Mouse (Mus musculus): Measurements from ENCODE around the gene Arhgap19. TPM values are rescaled to one million over a fixed set of nuclear protein-coding genes. Genes with fewer than 3 reads are reported as not detected.

Arhgap19 gene
- polyA plus RNA-seq, 1 experiment from 2014 or later = 14.2 TPM

DNA sequence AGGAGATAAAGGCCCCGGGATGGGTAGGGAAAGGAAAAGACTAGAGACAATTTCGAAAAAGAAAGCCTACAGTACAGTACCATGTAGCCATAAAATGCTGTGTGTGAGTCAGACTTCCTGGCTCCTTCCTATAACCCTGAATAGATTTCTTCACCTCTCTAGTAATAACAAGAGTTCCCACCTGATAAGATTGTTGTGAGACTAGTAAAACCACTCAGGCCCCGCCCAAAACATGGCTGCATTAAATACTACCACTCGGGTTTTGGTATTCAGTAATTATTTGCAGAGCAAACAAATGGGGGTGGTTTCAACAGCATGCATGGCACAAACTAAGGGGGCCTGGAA, 36.0 kb upstream of the Arhgap19 start:
- Histone ChIP-seq H3K27me3 (ENCODE audit: control insufficient read depth, insufficient read depth, low read length) (peaks cover 2% of the 10 kb centered on the region; the same call in 1 of the 2 replicates), H3K4me2 (ENCODE audit: low read length) (peak overlapping the region; percentile 23; the same call in 1 of the 2 replicates), H3K9ac (ENCODE audit: low read length) (no peak overlapping the region), H3K9me3 (ENCODE audit: control insufficient read depth, low read length) (no peaks in the 10 kb centered on the region), H3K27ac (replicated peaks in 1 of 2; ENCODE audit: control insufficient read depth in 1 of 2, insufficient read depth in 1 of 2, low read depth in 2 of 2, low read length in 2 of 2) (no peak overlapping the region), H3K4me3 (ENCODE audit: control insufficient read depth in 1 of 2, insufficient read depth in 1 of 2, low read depth in 1 of 2, low read length in 2 of 2) (no peak overlapping the region), H3K36me3 (ENCODE audit: control insufficient read depth, insufficient read depth, low read length) (no peaks in the 10 kb centered on the region), H3K4me1 (ENCODE audit: control insufficient read depth in 2 of 2, insufficient read depth in 2 of 2, low read length in 2 of 2) (peaks cover 16 to 22% of the 10 kb centered on the region in 2 experiments)
- WGBS = 22% methylated on average over 4 of the region's 4 CpGs
- ATAC-seq (ENCODE audit: insufficient number of reproducible peaks, insufficient read depth, low FRiP score, low read depth) = no peak

DNA sequence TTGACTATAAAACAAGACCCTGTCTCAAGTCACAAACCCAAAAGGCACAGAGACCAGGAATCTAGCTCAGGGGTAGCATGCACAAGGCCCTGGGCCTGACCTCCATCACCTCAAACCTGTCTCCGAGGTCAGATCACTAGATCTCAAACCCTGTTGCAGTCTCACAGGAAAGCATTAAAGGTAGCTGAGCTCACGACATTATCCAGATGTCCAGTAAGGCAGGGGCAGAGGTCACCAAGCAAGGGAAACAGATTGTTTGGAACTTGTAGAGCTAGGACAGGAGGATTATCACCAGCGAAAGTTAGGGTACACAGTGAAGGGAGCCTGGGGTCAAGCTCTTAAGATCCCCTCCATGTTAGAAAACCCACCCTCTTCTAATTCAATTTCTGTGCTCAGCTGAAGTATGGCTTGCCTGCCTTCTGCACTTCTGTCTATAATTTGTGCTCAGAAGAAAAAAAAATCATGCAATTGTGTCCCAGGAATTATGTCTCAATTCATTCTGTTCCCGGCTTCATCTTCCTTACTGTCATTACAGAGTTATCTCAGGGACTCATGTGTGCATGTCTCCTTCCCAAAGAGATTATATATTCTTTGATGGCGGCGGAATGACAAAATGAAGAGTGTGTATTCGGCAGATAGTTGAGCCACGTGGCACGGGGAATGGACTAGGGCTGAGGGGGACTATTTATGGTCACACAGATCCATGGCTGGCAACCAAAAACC, 35.5 kb upstream of the Arhgap19 start:
- Histone ChIP-seq H3K27me3 (ENCODE audit: control insufficient read depth, insufficient read depth, low read length) (peaks cover 6% of the 10 kb centered on the region; the same call in 1 of the 2 replicates), H3K4me1 (ENCODE audit: control insufficient read depth in 2 of 2, insufficient read depth in 2 of 2, low read length in 2 of 2) (peaks cover 16 to 22% of the 10 kb centered on the region in 2 experiments), H3K9me3 (ENCODE audit: control insufficient read depth, low read length) (no peaks in the 10 kb centered on the region), H3K4me3 (ENCODE audit: control insufficient read depth in 1 of 2, insufficient read depth in 1 of 2, low read depth in 1 of 2, low read length in 2 of 2) (no peak overlapping the region), H3K27ac (replicated peaks in 1 of 2; ENCODE audit: control insufficient read depth in 1 of 2, insufficient read depth in 1 of 2, low read depth in 2 of 2, low read length in 2 of 2) (no peak overlapping the region), H3K4me2 (ENCODE audit: low read length) (peak overlapping the region; percentile 23; the same call in 1 of the 2 replicates), H3K36me3 (ENCODE audit: control insufficient read depth, insufficient read depth, low read length) (no peaks in the 10 kb centered on the region), H3K9ac (ENCODE audit: low read length) (no peak overlapping the region)
- ATAC-seq (ENCODE audit: insufficient number of reproducible peaks, insufficient read depth, low FRiP score, low read depth) = no peak
- WGBS = 24% methylated on average over 9 of the region's 9 CpGs

- Histone ChIP-seq H3K9ac (ENCODE audit: low read length) (no peak overlapping the region), H3K4me1 (ENCODE audit: control insufficient read depth in 2 of 2, insufficient read depth in 2 of 2, low read length in 2 of 2) (peaks cover 16 to 25% of the 10 kb centered on the region in 2 experiments), H3K36me3 (ENCODE audit: control insufficient read depth, insufficient read depth, low read length) (no peaks in the 10 kb centered on the region), H3K4me2 (ENCODE audit: low read length) (no peak overlapping the region), H3K9me3 (ENCODE audit: control insufficient read depth, low read length) (no peaks in the 10 kb centered on the region), H3K27me3 (ENCODE audit: control insufficient read depth, insufficient read depth, low read length) (peaks cover 12% of the 10 kb centered on the region; the same call in 1 of the 2 replicates), H3K4me3 (ENCODE audit: control insufficient read depth in 1 of 2, insufficient read depth in 1 of 2, low read depth in 1 of 2, low read length in 2 of 2) (no peak overlapping the region), H3K27ac (replicated peaks in 1 of 2; ENCODE audit: control insufficient read depth in 1 of 2, insufficient read depth in 1 of 2, low read depth in 2 of 2, low read length in 2 of 2) (no peak overlapping the region)
- 45% methylated on average over 3 of the region's 3 CpGs for WGBS
- ATAC-seq (ENCODE audit: insufficient number of reproducible peaks, insufficient read depth, low FRiP score, low read depth) = no peak
Observed at GRCm38 (mm10) chr19:41836719-41837118, 34.9 kb upstream of the Arhgap19 start.

GRCm38 (mm10) chr19:41835816-41836215, 34.0 kb upstream of the Arhgap19 start:
- Histone ChIP-seq H3K36me3 (ENCODE audit: control insufficient read depth, insufficient read depth, low read length) (no peaks in the 10 kb centered on the region), H3K4me1 (ENCODE audit: control insufficient read depth in 2 of 2, insufficient read depth in 2 of 2, low read length in 2 of 2) (peaks cover 18 to 27% of the 10 kb centered on the region in 2 experiments), H3K27ac (replicated peaks in 1 of 2; ENCODE audit: control insufficient read depth in 1 of 2, insufficient read depth in 1 of 2, low read depth in 2 of 2, low read length in 2 of 2) (peak overlapping the region in 1 of 2 experiments; percentile 37; a peak in 1 of 4 replicates), H3K4me2 (ENCODE audit: low read length) (peak overlapping the region; percentile 45), H3K9ac (ENCODE audit: low read length) (no peak overlapping the region), H3K4me3 (ENCODE audit: control insufficient read depth in 1 of 2, insufficient read depth in 1 of 2, low read depth in 1 of 2, low read length in 2 of 2) (no peak overlapping the region), H3K9me3 (ENCODE audit: control insufficient read depth, low read length) (no peaks in the 10 kb centered on the region), H3K27me3 (ENCODE audit: control insufficient read depth, insufficient read depth, low read length) (peaks cover 12% of the 10 kb centered on the region; the same call in 1 of the 2 replicates)
- ATAC-seq (ENCODE audit: insufficient number of reproducible peaks, insufficient read depth, low FRiP score, low read depth) = peak; percentile 74
- 2% methylated on average over 6 of the region's 6 CpGs for WGBS

DNA sequence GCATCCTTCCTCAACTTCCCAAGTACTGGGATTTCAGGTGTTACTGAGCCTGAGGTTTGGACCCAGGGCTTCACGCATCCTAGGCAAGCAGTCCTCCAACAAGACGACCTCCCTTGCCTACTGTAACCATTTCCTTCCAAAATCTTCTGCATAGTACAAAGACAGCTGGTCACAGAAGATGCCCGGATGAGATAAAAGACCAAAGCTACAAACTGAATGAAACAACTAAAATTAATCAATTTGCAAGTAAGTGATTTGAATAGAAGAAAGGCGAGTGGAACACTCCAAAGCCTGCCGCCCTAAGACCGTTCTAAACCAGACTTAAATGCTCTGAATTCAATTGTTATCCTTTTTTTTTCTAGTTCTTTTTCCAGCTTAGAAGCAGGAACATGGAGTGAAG, 33.6 kb upstream of the Arhgap19 start:
- Histone ChIP-seq H3K27me3 (ENCODE audit: control insufficient read depth, insufficient read depth, low read length) (peaks cover 12% of the 10 kb centered on the region; the same call in 1 of the 2 replicates), H3K27ac (replicated peaks in 1 of 2; ENCODE audit: control insufficient read depth in 1 of 2, insufficient read depth in 1 of 2, low read depth in 2 of 2, low read length in 2 of 2) (0 out of 4 replicates have a peak overlapping the region, but pooled peaks of 1 of the 2 experiments have one; percentile 37), H3K4me3 (ENCODE audit: control insufficient read depth in 1 of 2, insufficient read depth in 1 of 2, low read depth in 1 of 2, low read length in 2 of 2) (no peak overlapping the region), H3K9me3 (ENCODE audit: control insufficient read depth, low read length) (no peaks in the 10 kb centered on the region), H3K36me3 (ENCODE audit: control insufficient read depth, insufficient read depth, low read length) (no peaks in the 10 kb centered on the region), H3K4me1 (ENCODE audit: control insufficient read depth in 2 of 2, insufficient read depth in 2 of 2, low read length in 2 of 2) (peaks cover 18 to 31% of the 10 kb centered on the region in 2 experiments), H3K4me2 (ENCODE audit: low read length) (no peak overlapping the region; the same call in 1 of the 2 replicates), H3K9ac (ENCODE audit: low read length) (no peak overlapping the region)
- 49% methylated on average over 6 of the region's 6 CpGs for WGBS
- ATAC-seq (ENCODE audit: insufficient number of reproducible peaks, insufficient read depth, low FRiP score, low read depth) = no peak

- Histone ChIP-seq H3K36me3 (ENCODE audit: control insufficient read depth, insufficient read depth, low read length) (no peaks in the 10 kb centered on the region), H3K4me1 (ENCODE audit: control insufficient read depth in 2 of 2, insufficient read depth in 2 of 2, low read length in 2 of 2) (peaks cover 14 to 23% of the 10 kb centered on the region in 2 experiments), H3K27ac (replicated peaks in 1 of 2; ENCODE audit: control insufficient read depth in 1 of 2, insufficient read depth in 1 of 2, low read depth in 2 of 2, low read length in 2 of 2) (no peak overlapping the region), H3K27me3 (ENCODE audit: control insufficient read depth, insufficient read depth, low read length) (peaks cover 12% of the 10 kb centered on the region; the same call in 1 of the 2 replicates), H3K4me3 (ENCODE audit: control insufficient read depth in 1 of 2, insufficient read depth in 1 of 2, low read depth in 1 of 2, low read length in 2 of 2) (no peak overlapping the region), H3K9me3 (ENCODE audit: control insufficient read depth, low read length) (no peaks in the 10 kb centered on the region), H3K4me2 (ENCODE audit: low read length) (no peak overlapping the region), H3K9ac (ENCODE audit: low read length) (no peak overlapping the region)
- WGBS = 77% methylated on average over 13 of the region's 13 CpGs
- ATAC-seq (ENCODE audit: insufficient number of reproducible peaks, insufficient read depth, low FRiP score, low read depth) = no peak
Observed at GRCm38 (mm10) chr19:41832501-41833201, 30.8 kb upstream of the Arhgap19 start.

DNA sequence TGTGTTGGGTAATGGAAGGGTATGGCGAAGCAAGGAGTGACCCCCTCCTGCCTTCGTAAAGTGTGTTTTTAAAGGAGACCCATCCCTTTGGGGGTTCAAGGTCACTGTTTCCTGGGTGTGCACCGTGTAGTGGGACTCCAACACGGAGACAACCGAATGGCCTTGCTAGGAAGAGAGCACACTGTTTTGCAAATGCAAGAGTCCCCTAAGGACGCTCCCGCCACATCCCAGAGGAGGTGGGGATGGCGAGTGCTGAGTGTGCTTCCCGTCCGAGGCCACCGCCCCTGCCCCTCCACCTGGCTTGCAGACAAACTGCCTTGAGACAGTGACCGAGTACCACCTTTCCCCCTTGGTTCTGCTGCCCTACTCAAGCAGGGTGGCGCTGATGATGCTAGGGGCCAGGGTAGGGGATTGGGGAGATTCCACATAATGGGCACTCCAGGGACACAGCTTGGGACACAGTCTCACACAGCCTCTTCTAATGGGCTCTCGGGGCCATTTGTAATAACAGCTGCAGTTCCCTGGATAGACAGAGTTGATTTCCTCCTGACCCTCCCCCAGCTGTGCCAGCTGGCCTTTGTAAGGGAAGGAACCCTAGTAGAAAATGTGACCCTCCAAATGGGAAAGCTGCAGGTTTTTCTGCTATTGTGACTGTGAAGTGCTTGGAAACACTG, 30.0 kb upstream of the Arhgap19 start:
- Histone ChIP-seq H3K27ac (replicated peaks in 1 of 2; ENCODE audit: control insufficient read depth in 1 of 2, insufficient read depth in 1 of 2, low read depth in 2 of 2, low read length in 2 of 2) (no peak overlapping the region), H3K27me3 (ENCODE audit: control insufficient read depth, insufficient read depth, low read length) (peaks cover 12% of the 10 kb centered on the region; the same call in 1 of the 2 replicates), H3K4me3 (ENCODE audit: control insufficient read depth in 1 of 2, insufficient read depth in 1 of 2, low read depth in 1 of 2, low read length in 2 of 2) (peak overlapping the region; percentile 11 to 74; a peak in 3 of 4 replicates), H3K36me3 (ENCODE audit: control insufficient read depth, insufficient read depth, low read length) (no peaks in the 10 kb centered on the region), H3K4me1 (ENCODE audit: control insufficient read depth in 2 of 2, insufficient read depth in 2 of 2, low read length in 2 of 2) (peaks cover 11 to 23% of the 10 kb centered on the region in 2 experiments), H3K4me2 (ENCODE audit: low read length) (peak overlapping the region; percentile 97), H3K9me3 (ENCODE audit: control insufficient read depth, low read length) (no peaks in the 10 kb centered on the region), H3K9ac (ENCODE audit: low read length) (peak overlapping the region; percentile 23; the same call in 1 of the 2 replicates)
- ATAC-seq (ENCODE audit: insufficient number of reproducible peaks, insufficient read depth, low FRiP score, low read depth) = no peak
- 15% methylated on average over 14 of the region's 14 CpGs for WGBS
